Mouse (Mus musculus) myocyte (in vitro differentiated cells): ENCODE results near the gene Commd1. TPM values are rescaled to one million over a fixed set of nuclear protein-coding genes. Genes with fewer than 3 reads are reported as not detected.

Experiments
- H3K27me3 ChIP-seq: one replicate; pipeline ENCODE4 v1.6.1; 2011; ENCODE audit not compliant: control insufficient read depth, insufficient read depth, insufficient read length
- H3K36me3 ChIP-seq: one replicate; pipeline ENCODE4 v1.6.1; 2011; ENCODE audit not compliant: control insufficient read depth, insufficient read depth
- H3K4me2 ChIP-seq: one replicate; pipeline ENCODE4 v1.6.1; 2011; ENCODE audit warnings: low read depth, control low read depth
- H3K4me3 ChIP-seq: one replicate; pipeline ENCODE4 v1.5.1; 2011; ENCODE audit warnings: mild to moderate bottlenecking, control low read depth, moderate library complexity
- H3K79me2 ChIP-seq: one replicate; pipeline ENCODE4 v1.6.1; 2011; ENCODE audit not compliant: control insufficient read depth, insufficient read depth
- H3ac ChIP-seq: one replicate; pipeline ENCODE4 v1.6.1; 2011; ENCODE audit not compliant: control insufficient read depth, insufficient read length
- CEBPB ChIP-seq: IDR thresholded peaks from 2 replicates; pipeline ENCODE4 v1.6.1; 2011; ENCODE audit warnings: mild to moderate bottlenecking, moderate library complexity; ENCODE audit not compliant: poor library complexity, insufficient read depth, severe bottlenecking
- E2F4 ChIP-seq: IDR thresholded peaks from one replicate; pipeline ENCODE4 v1.6.1; 2011; ENCODE audit warnings: mild to moderate bottlenecking, control low read depth, moderate library complexity; ENCODE audit not compliant: insufficient read depth
- MAX ChIP-seq: IDR thresholded peaks from one replicate; pipeline ENCODE4 v1.6.1; 2011; ENCODE audit warnings: low read depth, mild to moderate bottlenecking, control low read depth
- MYOD1 ChIP-seq, 3 experiments: IDR thresholded peaks; one replicate each; pipeline ENCODE4 v1.6.1; 2011; ENCODE audit warnings: control low read depth in 2 of 3, low read depth in 2 of 3, mild to moderate bottlenecking in 2 of 3, moderate library complexity in 1 of 3; ENCODE audit not compliant: insufficient read length in 2 of 3, control insufficient read depth in 1 of 3
- MYOG ChIP-seq, 3 experiments: IDR thresholded peaks; one replicate each; pipeline ENCODE4 v1.6.1; 2011; ENCODE audit warnings: control low read depth in 2 of 3, low read depth in 2 of 3, mild to moderate bottlenecking in 2 of 3; ENCODE audit not compliant: insufficient read length in 2 of 3, control insufficient read depth in 1 of 3, insufficient read depth in 1 of 3
- POLR2A ChIP-seq: IDR thresholded peaks from one replicate; pipeline ENCODE4 v1.6.1; 2011; ENCODE audit warnings: low read depth, mild to moderate bottlenecking, control low read depth, moderate library complexity; ENCODE audit not compliant: insufficient read length
- POLR2AphosphoS2 ChIP-seq: IDR thresholded peaks from one replicate; pipeline ENCODE4 v1.6.1; 2011; ENCODE audit warnings: low read depth, control low read depth; ENCODE audit not compliant: insufficient read length
- REST ChIP-seq: IDR thresholded peaks from one replicate; pipeline ENCODE4 v1.6.1; 2011; ENCODE audit warnings: mild to moderate bottlenecking, control low read depth, moderate library complexity; ENCODE audit not compliant: insufficient read depth, insufficient read length
- SRF ChIP-seq: IDR thresholded peaks from one replicate; pipeline ENCODE4 v1.6.1; 2011; ENCODE audit warnings: low read depth; ENCODE audit not compliant: control insufficient read depth, insufficient read length
- TCF12 ChIP-seq: IDR thresholded peaks from one replicate; pipeline ENCODE4 v1.6.1; 2011; ENCODE audit warnings: mild to moderate bottlenecking, control low read depth; ENCODE audit not compliant: poor library complexity, insufficient read depth, severe bottlenecking
- TCF3 ChIP-seq: IDR thresholded peaks from one replicate; pipeline ENCODE4 v1.6.1; 2011; ENCODE audit warnings: low read depth, control low read depth; ENCODE audit not compliant: insufficient read length
- USF1 ChIP-seq: IDR thresholded peaks from one replicate; pipeline ENCODE4 v1.6.1; 2011; ENCODE audit warnings: low read depth, mild to moderate bottlenecking, control low read depth, moderate library complexity
- polyA plus RNA-seq: library from polyadenylated mRNA; unstranded; fragments of >200 nt; fragmentation: generic; extraction: Trizol; gene quantifications from one replicate; pipeline ENCODE4 v1.2.1, GENCODE M21; 2012; ENCODE audit warnings: missing spikeins

Gene Commd1
- polyA plus RNA-seq, 1 experiment: 174 TPM

- TF ChIP-seq TCF3 (no peak), REST (no peak), POLR2A (no peak), MYOG (IDR thresholded peaks at IDR 0.05; ENCODE audit: control insufficient read depth in 1 of 3, insufficient read depth in 1 of 3, insufficient read length in 2 of 3, low read depth in 2 of 3) (no peak), MAX (no peak), USF1 (no peak), MYOD1 (IDR thresholded peaks at IDR 0.05; ENCODE audit: control insufficient read depth in 1 of 3, insufficient read length in 2 of 3, low read depth in 2 of 3) (no peak), E2F4 (no peak), TCF12 (no peak), SRF (no peak)
- Histone ChIP-seq H3K4me2 (no peak overlapping the region), H3K4me3 (no peak overlapping the region), H3ac (no peak overlapping the region), H3K79me2 (no peaks in the 10 kb centered on the region), H3K36me3 (no peaks in the 10 kb centered on the region), H3K27me3 (no peaks in the 10 kb centered on the region)
These were observed 84.5 kb downstream of the Commd1 start for GRCm38 (mm10) chr11:22897642-22898041.

GRCm38 (mm10) chr11:22897127-22897526 lies 85.1 kb downstream of the Commd1 start:
- Histone ChIP-seq H3K79me2 (no peaks in the 10 kb centered on the region), H3K4me3 (no peak overlapping the region), H3ac (no peak overlapping the region), H3K27me3 (no peaks in the 10 kb centered on the region), H3K36me3 (no peaks in the 10 kb centered on the region), H3K4me2 (no peak overlapping the region)
- TF ChIP-seq USF1 (no peak), POLR2A (no peak), TCF12 (no peak), MYOG (IDR thresholded peaks at IDR 0.05; ENCODE audit: control insufficient read depth in 1 of 3, insufficient read depth in 1 of 3, insufficient read length in 2 of 3, low read depth in 2 of 3) (no peak), E2F4 (no peak), REST (no peak), TCF3 (no peak), POLR2AphosphoS2 (no peak), MYOD1 (IDR thresholded peaks at IDR 0.05; ENCODE audit: control insufficient read depth in 1 of 3, insufficient read length in 2 of 3, low read depth in 2 of 3) (no peak), MAX (no peak), CEBPB (no peak), SRF (no peak)

DNA sequence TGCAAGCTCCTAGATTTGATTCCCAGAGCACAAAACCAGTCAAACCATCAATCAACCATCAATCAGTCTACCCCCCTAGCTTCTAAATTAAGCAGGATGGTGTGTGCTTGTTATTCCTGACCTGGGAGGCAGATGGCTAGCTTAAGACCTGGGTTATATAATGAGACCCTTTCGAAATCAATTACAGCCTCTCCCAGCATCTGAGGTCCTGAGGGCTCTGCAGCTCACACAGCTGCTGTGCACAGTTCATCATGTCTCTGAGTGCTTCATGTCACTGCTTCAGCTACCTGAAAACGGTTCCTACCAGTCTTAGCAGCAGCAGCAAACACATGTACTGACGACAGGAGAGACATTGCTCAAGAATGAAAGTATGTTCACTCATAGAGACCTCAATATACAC lies 89.1 kb downstream of the Commd1 start:
- TF ChIP-seq TCF12 (no peak), MYOD1 (IDR thresholded peaks at IDR 0.05; ENCODE audit: control insufficient read depth in 1 of 3, insufficient read length in 2 of 3, low read depth in 2 of 3) (no peak), SRF (no peak), POLR2A (no peak), MAX (no peak), USF1 (no peak), E2F4 (no peak), REST (no peak)
- no peaks in the 10 kb centered on the region for H3K36me3 ChIP-seq
- H3ac ChIP-seq: no peak overlapping the region
- H3K79me2 ChIP-seq: no peaks in the 10 kb centered on the region
- H3K4me2 ChIP-seq: no peak overlapping the region
- no peak overlapping the region for H3K4me3 ChIP-seq
- no peaks in the 10 kb centered on the region for H3K27me3 ChIP-seq

- H3ac ChIP-seq: no peak overlapping the region
- no peaks in the 10 kb centered on the region for H3K79me2 ChIP-seq
- TF ChIP-seq E2F4 (no peak), MYOG (IDR thresholded peaks at IDR 0.05; ENCODE audit: control insufficient read depth in 1 of 3, insufficient read depth in 1 of 3, insufficient read length in 2 of 3, low read depth in 2 of 3) (no peak), CEBPB (no peak), TCF12 (no peak), REST (no peak), MYOD1 (IDR thresholded peaks at IDR 0.05; ENCODE audit: control insufficient read depth in 1 of 3, insufficient read length in 2 of 3, low read depth in 2 of 3) (no peak), SRF (no peak), TCF3 (no peak), MAX (no peak), POLR2AphosphoS2 (no peak), POLR2A (no peak), USF1 (no peak)
- H3K36me3 ChIP-seq: no peaks in the 10 kb centered on the region
- no peak overlapping the region for H3K4me2 ChIP-seq
- no peak overlapping the region for H3K4me3 ChIP-seq
- no peaks in the 10 kb centered on the region for H3K27me3 ChIP-seq
These were observed 89.7 kb downstream of the Commd1 start for GRCm38 (mm10) chr11:22892466-22892865.

DNA sequence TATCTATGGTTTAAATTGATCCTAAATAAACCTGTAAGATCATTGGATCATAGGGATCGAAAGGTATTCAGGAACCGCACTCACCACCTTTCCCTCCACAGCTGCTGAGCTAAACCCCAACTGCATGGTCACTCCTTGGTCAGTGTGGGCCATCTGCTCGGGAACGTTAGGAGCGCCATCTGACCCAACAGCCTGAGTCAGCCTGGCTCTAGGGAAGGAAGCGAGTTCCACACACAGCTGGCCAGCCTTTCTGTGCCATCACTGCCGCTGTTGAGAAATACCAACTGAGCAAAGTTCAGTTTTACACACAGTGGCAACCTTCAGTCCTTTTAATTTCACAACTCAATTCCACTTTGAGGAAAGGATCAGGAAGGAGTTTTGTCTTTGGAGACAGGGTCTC lies 90.3 kb downstream of the Commd1 start:
- no peak overlapping the region for H3K4me3 ChIP-seq
- peak overlapping the region; percentile 45 for H3K4me2 ChIP-seq

More for the DNA sequence above, 90.3 kb downstream of the Commd1 start:
- Histone ChIP-seq H3K27me3 (no peaks in the 10 kb centered on the region), H3K79me2 (no peaks in the 10 kb centered on the region), H3K36me3 (no peaks in the 10 kb centered on the region), H3ac (no peak overlapping the region)
- TF ChIP-seq MAX (no peak), E2F4 (no peak), SRF (no peak), USF1 (no peak), CEBPB (0 out of 2 replicates have a peak, but pooled peaks have one; percentile 64), REST (no peak), POLR2AphosphoS2 (no peak), TCF3 (peak; percentile 17), MYOG (IDR thresholded peaks at IDR 0.05; ENCODE audit: control insufficient read depth in 1 of 3, insufficient read depth in 1 of 3, insufficient read length in 2 of 3, low read depth in 2 of 3) (peak in 2 of 3 experiments; percentile 40 to 86), TCF12 (no peak), POLR2A (no peak), MYOD1 (IDR thresholded peaks at IDR 0.05; ENCODE audit: control insufficient read depth in 1 of 3, insufficient read length in 2 of 3, low read depth in 2 of 3) (peak in 2 of 3 experiments; percentile 58 to 65)
